Mouse (Mus musculus) embryo, embryonic 10 days (tissue): ENCODE measurements around the gene Arih2.
"Not testable (repeated sequence)": the region's sequence is repeated elsewhere in the genome, so short reads cannot be mapped to it uniquely, and the experiment has no call there.

Source experiments
- DNase-seq: peaks from one replicate; pipeline ENCODE4 v3.0.0-alpha.2; 2015; ENCODE audit warnings: low spot score

Arih2 gene

DNA sequence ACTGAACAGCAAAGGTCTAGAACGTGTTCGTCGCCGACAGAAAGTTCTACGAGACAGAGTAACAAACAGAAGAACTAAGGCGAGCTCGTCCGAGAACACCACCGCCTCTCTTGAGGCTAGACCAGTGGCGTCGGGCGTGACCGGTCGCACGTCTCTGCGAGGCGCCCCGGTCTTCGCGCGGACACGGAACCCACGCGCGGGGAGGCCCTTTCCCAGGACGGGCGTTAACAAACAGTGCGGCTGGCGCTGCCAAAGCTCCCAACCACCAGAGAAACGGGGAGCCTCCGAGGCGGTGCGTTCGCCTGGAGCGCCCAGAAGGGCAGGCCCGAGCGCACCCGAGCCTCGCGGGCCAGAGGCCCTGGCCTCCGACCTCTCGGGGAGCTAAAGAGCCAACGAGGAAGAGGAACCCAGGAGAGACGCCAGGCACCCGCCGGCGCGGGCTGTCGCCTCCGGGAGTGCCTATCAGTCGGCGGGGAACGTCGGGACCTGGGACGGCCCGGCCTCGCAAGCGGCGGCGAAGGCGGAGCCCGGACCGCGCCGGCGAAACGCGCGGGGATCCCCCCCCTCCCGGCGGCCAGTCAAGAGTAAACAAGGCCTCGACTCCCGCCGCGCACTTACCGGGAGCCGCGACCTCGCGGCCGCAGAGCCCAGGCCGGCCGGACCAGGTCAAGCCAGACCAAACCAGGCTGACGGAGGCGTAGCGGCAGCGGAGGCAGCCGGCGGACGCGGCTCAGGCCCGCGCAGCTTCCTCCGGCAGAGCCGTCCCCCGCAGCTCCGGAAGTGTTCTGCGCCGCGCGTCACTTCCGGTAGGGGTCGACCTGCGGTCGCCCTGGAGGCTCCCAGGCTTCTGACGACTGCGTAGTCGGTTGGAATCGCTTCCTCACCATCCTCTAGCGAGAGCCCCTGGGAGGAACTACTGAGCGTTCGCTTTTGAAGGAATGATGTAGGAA, at the start of gene Arih2:
Gene Arih2 (minus strand): TSS at position 776 of the 950 bp plus-strand sequence.
- DNase-seq = peak; percentile 94

DNA sequence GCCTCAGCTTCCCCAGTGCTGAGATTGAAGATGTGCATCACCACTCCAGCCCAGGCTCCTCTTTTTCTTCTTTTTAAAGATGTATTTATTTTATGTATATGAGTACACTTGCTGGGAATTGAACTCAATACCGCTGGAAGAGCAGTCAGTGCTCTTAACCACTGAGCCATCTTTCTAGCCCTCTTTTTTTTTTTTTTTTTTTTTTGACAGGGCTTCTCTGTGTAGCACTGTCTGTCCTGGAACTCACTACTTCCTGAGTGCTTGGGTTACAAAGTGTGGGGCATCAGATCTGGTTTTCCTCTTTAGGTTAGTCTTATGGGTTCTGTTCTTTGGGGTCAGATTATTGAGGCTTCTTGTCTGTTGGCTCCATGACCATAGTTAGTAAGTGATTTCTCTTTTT, 45.3 kb upstream of the Arih2 start:
- DNase-seq = no peak

DNA sequence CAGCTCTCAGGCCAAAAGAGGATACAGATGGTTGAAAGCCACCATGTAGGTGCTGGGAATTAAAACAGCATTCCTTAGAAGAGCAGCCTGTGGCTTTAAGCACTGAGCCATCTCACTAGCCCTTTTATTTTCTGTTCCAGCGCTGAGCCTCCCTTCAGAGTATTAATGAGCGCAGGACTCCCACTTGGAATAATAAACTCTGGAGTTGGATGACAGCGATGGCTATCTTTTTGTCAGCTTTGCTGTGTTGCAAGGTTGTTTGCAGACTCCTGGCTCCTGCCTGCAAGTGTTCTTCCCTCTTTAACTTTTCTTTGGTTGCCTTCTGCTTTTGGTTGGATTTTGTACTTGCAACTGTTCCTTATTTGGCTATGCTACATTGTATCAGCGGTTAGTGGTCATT, 44.8 kb upstream of the Arih2 start:
- DNase-seq = no peak

DNA sequence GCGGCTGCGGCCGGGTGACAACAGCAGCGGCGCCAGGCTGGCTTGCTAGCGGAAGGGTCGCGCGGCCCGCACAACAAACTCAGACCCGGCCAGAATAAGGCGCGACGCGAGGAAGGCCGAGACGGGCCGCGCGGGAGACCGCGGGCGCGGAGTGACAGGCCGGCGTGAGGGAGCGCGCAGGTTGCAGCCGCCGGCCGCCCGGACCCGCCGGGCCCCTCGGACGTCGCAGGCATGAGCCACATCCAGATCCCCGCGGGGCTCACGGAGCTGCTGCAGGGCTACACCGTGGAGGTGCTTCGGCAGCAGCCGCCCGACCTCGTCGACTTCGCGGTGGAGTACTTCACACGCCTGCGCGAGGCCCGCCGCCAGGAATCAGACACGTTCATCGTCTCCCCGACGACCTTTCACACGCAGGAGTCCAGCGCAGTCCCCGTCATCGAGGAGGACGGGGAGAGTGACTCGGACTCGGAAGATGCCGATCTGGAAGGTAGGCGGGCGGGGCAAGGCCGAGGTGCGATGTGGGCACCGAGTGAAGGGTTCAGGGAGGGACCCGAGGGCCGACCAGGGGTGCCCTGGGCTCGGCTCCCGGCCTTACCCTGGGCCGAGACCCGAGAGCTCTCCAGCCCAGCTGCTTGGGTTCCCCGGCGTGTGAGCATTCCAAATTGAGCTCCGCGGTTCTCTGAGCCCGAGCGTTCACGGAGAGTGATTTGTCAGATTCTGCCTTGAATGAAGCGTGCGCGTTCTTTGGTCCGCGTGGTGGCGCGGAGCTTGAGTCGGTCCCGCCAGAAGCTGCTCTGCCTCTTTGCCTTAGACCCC, 43.2 kb upstream of the Arih2 start:
- peak; percentile 81 for DNase-seq

DNA sequence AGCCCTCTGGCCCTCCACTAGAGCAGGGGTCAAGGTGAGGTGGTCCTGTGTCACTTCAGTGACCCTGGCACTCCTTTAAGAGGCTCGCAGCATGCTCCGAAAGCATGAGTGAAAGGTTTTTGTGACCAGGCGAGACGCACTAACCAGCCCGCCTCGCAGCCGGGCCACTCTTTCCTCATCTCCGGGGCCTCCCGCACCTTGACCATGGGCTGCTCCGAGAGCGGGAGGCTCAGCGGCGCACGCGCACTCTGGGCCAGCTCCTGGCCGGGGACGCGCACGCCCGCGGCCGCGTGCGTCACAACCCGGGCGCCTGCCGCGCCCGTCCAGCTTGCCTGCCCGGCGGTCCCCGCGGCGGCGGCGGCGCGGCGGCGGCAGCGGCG, 42.6 kb upstream of the Arih2 start:
- peak; percentile 91 for DNase-seq

DNA sequence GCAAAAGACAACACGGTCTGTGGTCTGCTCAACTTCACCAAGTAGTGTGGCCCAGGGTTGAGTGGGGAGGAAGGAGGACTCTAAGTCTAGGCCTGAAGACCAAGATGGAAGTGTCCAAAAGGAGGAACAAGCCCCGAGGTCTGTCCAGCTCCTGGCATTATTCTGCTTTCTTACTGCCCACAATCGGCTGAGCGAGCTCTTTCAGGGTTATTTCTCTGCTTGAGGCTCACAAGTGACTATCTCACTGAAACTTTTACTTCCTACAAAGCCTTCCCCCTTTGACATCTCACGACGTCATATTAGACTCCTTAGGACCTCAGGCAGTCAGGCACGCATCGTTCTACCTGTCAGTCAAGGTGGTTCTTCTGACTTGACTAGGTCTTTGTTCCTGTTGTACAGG, 42.2 kb upstream of the Arih2 start:
- no peak for DNase-seq

DNA sequence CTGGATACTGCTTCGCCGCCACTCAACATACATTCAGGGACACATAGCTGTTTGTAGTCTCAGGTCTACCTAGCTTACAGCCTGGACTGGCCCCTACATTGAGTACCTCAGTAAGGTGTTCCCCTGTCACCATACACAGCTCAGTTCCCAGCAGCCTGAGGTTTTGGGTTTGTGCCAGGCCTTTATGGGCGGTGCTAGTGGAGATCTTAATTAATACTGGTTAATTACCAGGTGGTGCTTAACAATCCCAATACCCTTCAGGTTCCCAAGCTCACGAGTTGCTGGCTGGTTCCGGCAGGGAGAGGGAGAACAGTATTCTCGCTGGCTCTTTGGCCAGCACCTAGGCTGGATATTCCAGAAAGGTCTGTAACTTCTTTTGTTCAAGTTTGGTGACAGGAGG, 41.7 kb upstream of the Arih2 start:
- DNase-seq = no peak

DNA sequence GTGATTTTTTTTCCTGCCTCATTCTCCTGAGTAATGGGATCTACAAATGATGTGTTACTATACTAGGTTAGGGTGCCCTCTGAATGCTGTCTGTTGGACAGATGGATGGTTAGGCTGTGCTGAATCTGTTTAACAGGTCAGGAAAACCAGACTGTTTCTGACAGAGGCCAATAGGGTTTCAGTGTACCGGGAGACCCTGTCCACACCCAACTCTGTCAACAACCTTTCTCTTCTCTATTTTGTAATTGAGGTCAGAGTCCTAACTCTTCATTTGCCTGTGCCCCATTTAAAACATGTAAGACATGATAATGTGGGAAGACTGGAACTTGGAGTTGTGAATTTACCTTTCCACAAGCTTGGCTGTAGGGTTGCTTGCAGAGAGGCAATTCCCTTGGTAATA, 40.8 kb upstream of the Arih2 start:
- no peak for DNase-seq

DNA sequence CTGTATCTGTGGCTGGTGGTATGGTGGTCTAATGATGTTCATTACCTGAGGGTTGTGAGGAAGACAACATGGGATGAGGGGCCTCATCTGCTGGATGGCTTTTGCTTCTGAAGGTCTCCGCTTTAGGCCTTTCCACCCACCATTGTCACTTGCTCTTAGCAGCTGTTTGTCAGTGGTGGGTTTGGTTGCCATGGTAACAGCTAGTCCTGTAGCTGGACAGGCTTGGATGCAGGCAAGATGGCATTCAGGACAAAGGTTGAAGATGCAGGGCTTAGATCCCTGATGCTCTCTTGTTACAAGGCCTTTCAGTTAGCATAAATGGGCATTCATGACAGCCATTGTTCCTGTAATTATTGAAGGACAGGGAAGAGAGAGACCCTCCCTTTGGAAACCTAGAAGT, 39.9 kb upstream of the Arih2 start, which contains the start of gene Prkar2a:
Gene Prkar2a (plus strand): TSS at position 209 of the 400 bp plus-strand sequence.
- peak; percentile 87 for DNase-seq

DNA sequence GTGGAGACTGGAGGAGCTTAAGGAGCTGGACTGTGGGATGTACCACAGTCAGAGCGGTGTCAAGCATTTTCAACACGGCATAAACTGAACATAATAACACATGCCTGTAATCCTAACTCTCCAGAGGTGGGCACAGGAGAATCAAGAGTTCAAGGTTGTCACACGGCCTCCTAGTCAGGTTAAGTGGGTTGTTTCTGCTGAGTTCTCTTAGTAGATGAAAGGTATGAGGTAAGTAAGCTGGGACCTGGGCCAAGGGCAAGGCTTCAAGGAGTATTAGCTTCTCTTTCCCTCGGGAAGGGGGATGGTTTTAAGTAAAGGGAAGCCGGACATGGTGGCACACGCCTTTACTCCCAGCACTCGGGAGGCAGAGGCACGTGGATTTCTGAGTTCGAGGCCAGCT, 39.3 kb upstream of the Arih2 start:
- no peak for DNase-seq

DNA sequence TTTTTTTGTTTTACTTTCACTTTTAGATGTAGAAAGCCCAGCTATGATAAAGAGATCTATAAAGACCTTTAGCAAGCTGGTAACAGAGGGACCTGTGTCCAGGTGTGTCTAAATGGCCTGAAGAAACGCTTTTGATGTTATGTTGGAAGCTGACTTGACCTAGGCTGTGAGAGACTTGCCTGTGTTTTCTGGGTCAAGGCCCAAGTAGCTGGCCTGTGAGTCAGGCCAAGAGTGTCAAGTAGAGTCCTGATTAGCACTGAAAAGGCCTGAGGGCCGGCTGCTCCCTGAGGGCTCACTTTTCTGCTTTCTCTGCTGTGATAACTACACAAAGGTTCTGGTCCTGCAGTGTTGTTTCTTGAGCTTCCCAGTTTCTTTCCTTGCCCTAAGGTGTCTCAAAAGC, 38.5 kb upstream of the Arih2 start:
- DNase-seq = no peak

DNA sequence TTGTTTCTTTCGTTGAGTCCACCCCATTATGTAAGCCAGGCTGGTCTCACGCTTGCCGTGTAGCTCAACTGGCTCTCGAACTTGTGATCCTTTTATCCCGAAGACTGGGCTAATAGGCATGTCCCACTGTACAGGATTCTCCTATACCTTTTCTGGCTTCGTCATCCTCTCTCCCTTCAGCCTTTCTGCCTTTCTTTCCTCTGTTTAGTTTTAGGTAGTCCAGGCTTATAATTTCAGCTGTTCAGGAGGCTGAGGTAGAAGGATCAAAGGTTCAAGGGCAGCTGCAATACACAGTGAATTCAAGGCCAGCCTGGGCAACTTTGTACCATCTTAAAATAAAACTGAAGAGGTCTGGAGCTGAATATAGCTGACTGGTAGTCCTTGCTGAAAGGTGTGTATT, 38.0 kb upstream of the Arih2 start:
- DNase-seq = no peak

DNA sequence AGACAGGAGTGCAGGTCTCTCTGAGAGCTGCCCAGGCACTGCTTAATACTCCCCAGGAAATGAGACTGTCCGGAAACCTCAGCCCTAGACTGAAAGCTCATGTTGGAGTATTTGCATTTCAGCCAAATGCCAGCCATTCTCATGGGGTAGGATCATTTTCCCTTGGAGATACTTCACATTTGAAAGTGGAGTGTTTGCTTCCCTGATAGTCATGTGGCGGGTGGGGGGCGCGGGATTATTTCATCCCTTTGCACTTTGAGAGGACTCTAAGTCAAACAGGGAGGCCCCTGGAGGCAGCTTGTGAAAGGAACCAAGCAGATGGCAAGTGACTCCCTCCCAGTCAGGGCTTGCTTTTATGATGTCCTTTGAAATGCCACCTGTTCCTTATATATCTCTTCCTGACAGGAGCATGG, 37.3 kb upstream of the Arih2 start:
- DNase-seq = peak; percentile 65

DNA sequence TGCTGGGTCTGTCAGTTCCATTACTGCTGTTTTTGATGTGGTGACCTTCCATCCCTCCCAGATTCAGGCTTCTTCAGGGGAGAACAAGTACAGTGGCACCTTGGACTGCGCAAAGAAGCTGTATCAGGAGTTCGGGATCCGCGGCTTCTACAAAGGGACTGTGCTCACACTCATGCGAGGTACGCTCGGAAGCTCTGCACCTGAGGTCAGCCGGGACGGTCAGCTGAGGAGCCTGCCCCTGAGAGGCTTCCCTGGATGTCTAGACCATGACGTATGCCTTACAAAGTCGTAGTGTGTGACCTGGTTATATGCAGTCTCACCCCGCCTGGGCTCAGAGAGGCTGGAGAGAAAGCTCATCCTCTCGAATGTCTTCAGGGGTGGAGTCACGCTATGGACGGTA, 30.8 kb upstream of the Arih2 start:
- DNase-seq = no peak

DNA sequence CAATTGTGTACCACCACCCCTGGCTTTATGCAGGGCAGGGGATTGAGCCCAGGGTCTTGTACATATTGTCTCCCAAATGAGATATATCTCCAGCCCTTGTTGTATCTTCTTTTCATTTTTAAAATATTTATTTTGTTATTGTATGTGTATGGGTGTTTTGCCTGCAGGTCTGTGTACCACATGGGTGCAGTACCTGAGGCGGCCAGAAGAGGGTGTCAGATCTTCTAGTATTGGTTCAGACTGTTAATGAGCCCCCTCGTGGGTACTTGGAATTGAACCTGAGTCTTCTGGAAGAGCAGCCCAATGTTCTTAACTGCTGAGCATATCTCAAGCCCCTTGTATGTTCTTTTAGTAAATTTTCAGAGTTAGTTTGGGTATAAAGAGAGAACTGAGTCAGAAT, 24.0 kb upstream of the Arih2 start:
- DNase-seq = no peak

DNA sequence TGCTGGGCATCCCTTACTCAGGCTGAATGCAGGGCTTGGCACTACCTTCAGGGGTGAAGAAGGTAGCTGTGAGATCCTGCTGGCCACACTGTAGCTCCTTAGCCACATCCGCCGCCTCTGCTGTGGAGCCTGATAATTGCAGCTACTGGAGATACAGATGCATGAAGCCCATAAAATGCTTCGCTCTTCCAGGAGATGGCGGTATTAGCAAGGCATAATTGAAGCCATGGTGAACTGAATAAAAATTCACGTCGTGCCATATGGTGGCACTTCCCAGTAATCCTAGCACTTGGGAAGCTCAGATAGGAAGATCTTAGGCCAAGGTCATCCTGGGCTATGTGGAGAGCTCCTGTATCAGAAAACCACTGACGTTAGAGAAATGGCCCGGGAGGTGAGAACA, 20.7 kb upstream of the Arih2 start:
- peak; percentile 69 for DNase-seq

DNA sequence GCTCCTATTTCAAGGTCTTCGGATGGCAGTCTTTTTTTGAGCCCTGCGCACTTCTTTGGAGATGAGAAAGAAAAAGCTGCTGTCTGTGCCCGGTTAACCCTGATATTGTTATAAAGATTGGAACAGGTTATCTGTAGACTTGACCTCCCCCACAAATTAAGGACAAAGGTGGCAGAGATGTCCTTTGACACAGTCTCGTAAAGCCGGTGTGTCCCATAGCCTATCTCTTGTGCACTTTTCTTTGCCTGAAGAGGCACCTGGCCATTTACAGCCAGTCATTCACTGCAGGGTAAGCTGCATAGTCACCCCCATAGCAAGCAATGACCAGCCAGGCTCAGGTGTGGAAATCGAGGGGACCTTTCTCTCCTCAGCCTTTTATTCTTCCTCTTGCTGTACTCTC, 13.5 kb upstream of the Arih2 start:
- DNase-seq = no peak

DNA sequence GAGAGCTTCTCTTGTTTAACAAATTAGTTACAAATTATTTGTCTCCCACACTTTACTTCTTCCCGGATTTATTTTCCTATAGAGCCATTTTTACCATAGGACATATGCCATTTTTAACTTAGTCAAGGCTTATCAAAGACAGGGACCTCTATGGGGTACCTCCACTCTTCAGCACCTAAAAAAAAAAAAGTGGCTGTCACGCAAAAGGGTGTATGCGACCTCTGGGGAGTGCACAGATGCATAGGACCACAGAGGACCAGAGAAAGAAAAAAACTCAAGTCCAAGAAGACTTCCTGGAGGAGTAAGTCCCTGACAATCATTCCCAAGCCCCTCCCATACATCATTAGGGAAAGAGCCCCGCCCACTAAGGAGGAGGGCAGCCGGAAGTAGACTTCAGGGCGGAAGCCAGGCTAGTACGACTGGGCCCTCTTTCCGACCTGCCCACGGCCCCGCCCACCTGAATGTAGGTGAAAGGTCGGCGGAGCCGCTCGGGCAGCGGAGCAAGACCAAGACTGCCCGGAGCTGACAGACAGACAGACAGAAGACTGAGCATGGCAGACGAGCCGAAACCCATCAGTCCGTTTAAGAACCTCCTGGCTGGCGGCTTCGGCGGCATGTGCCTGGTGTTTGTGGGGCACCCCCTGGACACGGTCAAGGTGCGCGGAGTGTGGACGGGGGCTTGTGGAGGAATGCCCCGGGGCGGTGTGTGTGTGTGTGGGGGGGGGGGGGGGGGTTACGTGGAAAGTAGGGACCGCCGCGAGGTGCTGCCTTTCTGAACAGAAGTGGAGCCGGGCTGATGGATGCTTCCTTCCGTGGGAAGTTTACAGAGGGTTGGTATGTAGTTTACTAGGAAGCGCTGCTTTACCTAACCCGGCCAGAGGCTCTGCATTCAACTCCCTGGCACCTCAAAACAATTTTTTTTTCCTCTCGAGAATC, 12.8 kb upstream of the Arih2 start, which contains the start of gene Slc25a20:
Gene Slc25a20 (plus strand): TSS at position 412 of the 936 bp plus-strand sequence.
- DNase-seq = peak; percentile 93

DNA sequence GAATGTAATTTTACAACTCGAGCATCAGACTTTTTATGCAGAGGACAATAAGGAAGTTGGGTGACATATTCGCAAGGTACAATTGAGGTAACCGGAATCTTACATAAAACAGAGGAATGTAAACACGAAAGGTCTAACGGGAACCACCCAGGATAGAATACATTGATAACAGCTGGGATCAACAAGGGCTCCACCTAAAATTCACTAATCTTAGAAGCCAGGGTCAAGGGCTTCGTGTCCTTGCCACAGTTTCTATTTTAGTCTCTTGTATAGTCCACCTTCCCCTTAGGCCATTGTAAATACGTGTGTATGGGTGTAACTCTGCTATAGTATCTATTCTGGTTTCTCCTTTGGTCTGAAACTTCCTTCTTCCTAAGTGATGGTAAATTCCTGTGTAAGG, 6.7 kb upstream of the Arih2 start:
- DNase-seq = not testable (repeated sequence)

DNA sequence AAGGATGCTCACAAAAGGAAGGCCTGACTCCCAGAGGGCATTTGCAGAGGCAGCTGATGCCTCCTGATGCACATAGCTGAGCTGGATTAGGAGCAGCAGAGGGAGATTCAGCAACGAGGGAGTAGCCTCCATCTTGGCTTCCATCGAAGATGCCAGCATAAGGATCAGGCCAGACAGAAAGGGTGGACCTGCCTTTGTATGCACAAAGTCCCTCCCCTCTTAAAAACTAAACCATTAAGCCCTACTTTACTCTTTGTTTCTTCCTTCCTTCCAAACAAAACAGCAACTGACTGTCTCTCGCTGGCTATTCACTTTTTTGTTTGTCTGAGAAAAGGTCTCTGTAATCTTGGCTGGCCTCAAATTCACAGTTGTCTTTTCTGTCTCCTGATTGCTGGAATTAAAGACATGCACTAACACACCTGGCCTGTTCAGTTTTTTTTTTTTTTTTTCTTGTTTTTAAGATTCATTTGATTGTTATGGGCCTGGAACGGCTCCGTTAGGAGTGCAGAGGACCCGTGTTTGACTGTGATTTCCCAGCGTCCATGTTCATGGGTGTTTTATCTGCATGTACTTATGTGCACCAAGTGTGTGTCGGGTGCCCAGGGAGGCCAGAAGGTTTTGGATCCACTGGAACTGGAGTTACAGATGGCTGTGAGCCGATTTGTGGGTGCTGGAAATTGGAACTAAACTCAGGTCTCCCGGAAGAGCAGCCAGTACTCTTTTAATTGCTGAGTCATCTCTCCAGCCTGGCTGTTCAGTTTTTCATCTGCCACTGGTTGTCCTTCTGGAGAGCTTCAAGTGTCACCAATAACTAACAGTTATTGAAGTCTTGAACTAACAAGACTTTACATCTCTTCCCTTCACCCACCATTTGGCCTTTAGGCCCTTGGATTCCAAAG, 5.6 kb upstream of the Arih2 start:
- no peak for DNase-seq
